Mouse (Mus musculus): Measurements from ENCODE around the gene Fras1.

Gene Fras1

GRCm38 (mm10) chr5:96702706-96703625 is 329.2 kb downstream of the Fras1 start:
- DNase-seq = no peak

- DNase-seq = no peak
Measured at GRCm38 (mm10) chr5:96708515-96708914, 334.8 kb downstream of the Fras1 start.

GRCm38 (mm10) chr5:96712089-96712684 is 338.4 kb downstream of the Fras1 start:
- DNase-seq = no peak

- no peak for DNase-seq
Measured at GRCm38 (mm10) chr5:96712799-96713198, 339.0 kb downstream of the Fras1 start.

GRCm38 (mm10) chr5:96716273-96717034 is 342.7 kb downstream of the Fras1 start:
- DNase-seq = no peak

- DNase-seq = no peak
Measured at GRCm38 (mm10) chr5:96717690-96718089, 343.9 kb downstream of the Fras1 start.

- DNase-seq = no peak
Measured at GRCm38 (mm10) chr5:96718601-96719000, 344.8 kb downstream of the Fras1 start.

- no peak for DNase-seq
Measured at GRCm38 (mm10) chr5:96719221-96719620, 345.5 kb downstream of the Fras1 start.

- DNase-seq = no peak
Measured at GRCm38 (mm10) chr5:96722690-96723089, 348.9 kb downstream of the Fras1 start.

GRCm38 (mm10) chr5:96739138-96739878 is 365.6 kb downstream of the Fras1 start:
- no peak for DNase-seq

- DNase-seq = no peak
Measured at GRCm38 (mm10) chr5:96747195-96747984, 373.6 kb downstream of the Fras1 start.

GRCm38 (mm10) chr5:96757615-96758014 is 383.9 kb downstream of the Fras1 start:
- DNase-seq = no peak

- DNase-seq = no peak
Measured at GRCm38 (mm10) chr5:96762021-96762420, 388.3 kb downstream of the Fras1 start.

- DNase-seq = peak; percentile 78
Measured at GRCm38 (mm10) chr5:96768846-96769471, 395.2 kb downstream of the Fras1 start.

GRCm38 (mm10) chr5:96783506-96784288 is 409.9 kb downstream of the Fras1 start:
- DNase-seq = no peak

- no peak for DNase-seq
Measured at GRCm38 (mm10) chr5:96785096-96785495, 411.3 kb downstream of the Fras1 start.

GRCm38 (mm10) chr5:96792422-96792821 is 418.7 kb downstream of the Fras1 start:
- DNase-seq = peak; percentile 46

GRCm38 (mm10) chr5:96792936-96793718 is 419.4 kb downstream of the Fras1 start, which contains the start of gene Anxa3:
Anxa3 (plus strand) TSS chr5:96793339.
- DNase-seq = peak; percentile 77

- DNase-seq = no peak
Measured at GRCm38 (mm10) chr5:96793953-96794635, 420.3 kb downstream of the Fras1 start.
